Mouse (Mus musculus): ENCODE measurements around the gene Tmub1. TPM values are rescaled to one million over a fixed set of nuclear protein-coding genes. Genes with fewer than 3 reads are reported as not detected.

Tmub1 gene
- polyA plus RNA-seq, 1 experiment: 49.0 TPM

- Histone ChIP-seq H3K4me3 (ENCODE audit: insufficient read depth, low read length) (no peak overlapping the region), H3K27ac (ENCODE audit: insufficient read depth, low read length) (no peak overlapping the region), H3K4me1 (ENCODE audit: control insufficient read depth, insufficient read depth, low read length) (peaks cover 1% of the 10 kb centered on the region; the same call in 1 of the 2 replicates)
- TF ChIP-seq CTCF (IDR thresholded peaks at IDR 0.05; ENCODE audit: extremely low read depth, insufficient read depth, low read length) (no peak), POLR2A (IDR thresholded peaks at IDR 0.05; ENCODE audit: extremely low read depth, insufficient read depth, low read length) (no peak)
These were observed 30.1 kb downstream of the Tmub1 start for GRCm38 (mm10) chr5:24417587-24417986.

- no peak overlapping the region for H3K4me3 ChIP-seq (ENCODE audit: insufficient read depth, low read length)
- no peak overlapping the region for H3K27ac ChIP-seq (ENCODE audit: insufficient read depth, low read length)
- TF ChIP-seq POLR2A (IDR thresholded peaks at IDR 0.05; ENCODE audit: extremely low read depth, insufficient read depth, low read length): peak; percentile 48
- TF ChIP-seq CTCF (IDR thresholded peaks at IDR 0.05; ENCODE audit: extremely low read depth, insufficient read depth, low read length): peak; percentile 62
- peaks cover 1% of the 10 kb centered on the region; the same call in 1 of the 2 replicates for H3K4me1 ChIP-seq (ENCODE audit: control insufficient read depth, insufficient read depth, low read length)
These were observed 31.4 kb downstream of the Tmub1 start for GRCm38 (mm10) chr5:24416222-24416736.

GRCm38 (mm10) chr5:24413938-24414337 lies 33.7 kb downstream of the Tmub1 start:
- Histone ChIP-seq H3K4me1 (ENCODE audit: control insufficient read depth, insufficient read depth, low read length) (peaks cover 1% of the 10 kb centered on the region; the same call in 1 of the 2 replicates), H3K27ac (ENCODE audit: insufficient read depth, low read length) (no peak overlapping the region), H3K4me3 (ENCODE audit: insufficient read depth, low read length) (no peak overlapping the region)
- no peak for TF ChIP-seq POLR2A (IDR thresholded peaks at IDR 0.05; ENCODE audit: extremely low read depth, insufficient read depth, low read length)

GRCm38 (mm10) chr5:24413042-24413693 lies 34.5 kb downstream of the Tmub1 start, which contains the start of gene Asic3:
Asic3 (plus strand) TSS chr5:24413392.
- H3K4me1 ChIP-seq (ENCODE audit: control insufficient read depth, insufficient read depth, low read length): peaks cover 1% of the 10 kb centered on the region; the same call in 1 of the 2 replicates
- TF ChIP-seq CTCF (IDR thresholded peaks at IDR 0.05; ENCODE audit: extremely low read depth, insufficient read depth, low read length) (no peak), POLR2A (IDR thresholded peaks at IDR 0.05; ENCODE audit: extremely low read depth, insufficient read depth, low read length) (no peak)
- H3K27ac ChIP-seq (ENCODE audit: insufficient read depth, low read length): no peak within 1 kb of the TSS

GRCm38 (mm10) chr5:24412063-24412462 lies 35.6 kb downstream of the Tmub1 start:
- no peak overlapping the region for H3K27ac ChIP-seq (ENCODE audit: insufficient read depth, low read length)
- peaks cover 1% of the 10 kb centered on the region; the same call in 1 of the 2 replicates for H3K4me1 ChIP-seq (ENCODE audit: control insufficient read depth, insufficient read depth, low read length)
- no peak overlapping the region for H3K4me3 ChIP-seq (ENCODE audit: insufficient read depth, low read length)
- TF ChIP-seq POLR2A (IDR thresholded peaks at IDR 0.05; ENCODE audit: extremely low read depth, insufficient read depth, low read length) (no peak), CTCF (IDR thresholded peaks at IDR 0.05; ENCODE audit: extremely low read depth, insufficient read depth, low read length) (no peak)

More at GRCm38 (mm10) chr5:24413042-24413693, 34.5 kb downstream of the Tmub1 start, which contains the start of gene Asic3:
- H3K4me3 ChIP-seq (ENCODE audit: insufficient read depth, low read length): no peak within 1 kb of the TSS

- Histone ChIP-seq H3K27ac (ENCODE audit: insufficient read depth, low read length) (no peak overlapping the region), H3K4me3 (ENCODE audit: insufficient read depth, low read length) (no peak overlapping the region), H3K4me1 (ENCODE audit: control insufficient read depth, insufficient read depth, low read length) (no peaks in the 10 kb centered on the region)
- TF ChIP-seq POLR2A (IDR thresholded peaks at IDR 0.05; ENCODE audit: extremely low read depth, insufficient read depth, low read length) (no peak), CTCF (IDR thresholded peaks at IDR 0.05; ENCODE audit: extremely low read depth, insufficient read depth, low read length) (no peak)
These were observed 38.2 kb downstream of the Tmub1 start for GRCm38 (mm10) chr5:24409466-24409865.

- no peak overlapping the region for H3K4me3 ChIP-seq (ENCODE audit: insufficient read depth, low read length)
- H3K4me1 ChIP-seq (ENCODE audit: control insufficient read depth, insufficient read depth, low read length): no peaks in the 10 kb centered on the region
- peak overlapping the region; percentile 12; the same call in 1 of the 2 replicates for H3K27ac ChIP-seq (ENCODE audit: insufficient read depth, low read length)
- TF ChIP-seq POLR2A (IDR thresholded peaks at IDR 0.05; ENCODE audit: extremely low read depth, insufficient read depth, low read length) (no peak), CTCF (IDR thresholded peaks at IDR 0.05; ENCODE audit: extremely low read depth, insufficient read depth, low read length) (no peak)
These were observed 39.0 kb downstream of the Tmub1 start for GRCm38 (mm10) chr5:24408651-24409050.

GRCm38 (mm10) chr5:24405389-24405876 lies 42.2 kb downstream of the Tmub1 start:
- TF ChIP-seq CTCF (IDR thresholded peaks at IDR 0.05; ENCODE audit: extremely low read depth, insufficient read depth, low read length) (no peak), POLR2A (IDR thresholded peaks at IDR 0.05; ENCODE audit: extremely low read depth, insufficient read depth, low read length) (no peak)
- Histone ChIP-seq H3K27ac (ENCODE audit: insufficient read depth, low read length) (peak overlapping the region; percentile 19; the same call in 1 of the 2 replicates), H3K4me3 (ENCODE audit: insufficient read depth, low read length) (no peak overlapping the region), H3K4me1 (ENCODE audit: control insufficient read depth, insufficient read depth, low read length) (no peaks in the 10 kb centered on the region)

GRCm38 (mm10) chr5:24404594-24405360 lies 42.9 kb downstream of the Tmub1 start:
- H3K27ac ChIP-seq (ENCODE audit: insufficient read depth, low read length): peak overlapping the region; percentile 62; the same call in 1 of the 2 replicates
- no peaks in the 10 kb centered on the region for H3K4me1 ChIP-seq (ENCODE audit: control insufficient read depth, insufficient read depth, low read length)
- TF ChIP-seq CTCF (IDR thresholded peaks at IDR 0.05; ENCODE audit: extremely low read depth, insufficient read depth, low read length) (no peak), POLR2A (IDR thresholded peaks at IDR 0.05; ENCODE audit: extremely low read depth, insufficient read depth, low read length) (peak; percentile 6; the same call in 1 of the 2 replicates)
- no peak overlapping the region for H3K4me3 ChIP-seq (ENCODE audit: insufficient read depth, low read length)

Data from cortical plate, adult 2 months (tissue).